Mouse (Mus musculus) monocyte, adult 5-6 weeks (primary cell): Measurements from ENCODE around the gene Sin3a. TPM values are rescaled to one million over a fixed set of nuclear protein-coding genes. Genes with fewer than 3 reads are reported as not detected.
A peak's percentile ranks its signal among the peaks of the same experiment; 100 is the strongest.

ENCODE experiments used
- ATAC-seq: fragments of 153-309, 156-312 bp; replicated peaks from 2 replicates; pipeline ENCODE4 v1.8.0; 2017; ENCODE audit warnings: mild to moderate bottlenecking; ENCODE audit not compliant: low TSS enrichment, insufficient number of reproducible peaks, severe bottlenecking, poor library complexity, low FRiP score
- total RNA-seq: library from RNA; stranded (forward); fragments of 200-1000, 200-491, 200-594 nt; gene quantifications from 3 replicates; pipeline ENCODE4 v1.2.3, GENCODE M21; 2017

Sin3a gene
- total RNA-seq, 1 experiment from 2014 or later: 50.1 TPM

- no peak for ATAC-seq
Measured at GRCm38 (mm10) chr9:57157499-57157898, 85.7 kb downstream of the Sin3a start.

- peak; percentile 87 for ATAC-seq
Measured at GRCm38 (mm10) chr9:57158013-57158470, 86.2 kb downstream of the Sin3a start, which contains the start of gene Commd4. Gene Commd4 (minus strand): TSS chr9:57158331.

GRCm38 (mm10) chr9:57158506-57158905, 86.7 kb downstream of the Sin3a start:
- ATAC-seq: no peak

GRCm38 (mm10) chr9:57162496-57162895, 90.7 kb downstream of the Sin3a start:
- no peak for ATAC-seq

GRCm38 (mm10) chr9:57163137-57163536, 91.3 kb downstream of the Sin3a start:
- no peak for ATAC-seq

- ATAC-seq: no peak
Measured at GRCm38 (mm10) chr9:57166173-57166572, 94.3 kb downstream of the Sin3a start.

- ATAC-seq: no peak
Measured at GRCm38 (mm10) chr9:57168411-57168810, 96.6 kb downstream of the Sin3a start.

Other genes with a start within 250 kb of the Sin3a start
- gene Odf3l1, start 207.4 kb upstream of the Sin3a start, total RNA-seq: not detected in 3 replicates
- gene Cspg4, start 207.0 kb upstream of the Sin3a start, total RNA-seq: not detected in 3 replicates
- gene Snx33, start 143.7 kb upstream of the Sin3a start, total RNA-seq: 7.1 to 16.9 TPM (median 7.1 TPM) in 3 replicates
- gene Imp3, start 134.6 kb upstream of the Sin3a start, total RNA-seq: 36.1 to 44.3 TPM (median 38.6 TPM) in 3 replicates
- 3.8 to 9.4 TPM (median 6.5 TPM) in 3 replicates for gene Snupn, start 121.2 kb upstream of the Sin3a start, total RNA-seq
- gene Ptpn9, start 77.1 kb upstream of the Sin3a start, total RNA-seq: 13.1 to 18.7 TPM (median 16.7 TPM) in 3 replicates
- gene Man2c1, start 58.6 kb downstream of the Sin3a start, total RNA-seq: 47.9 to 87.1 TPM (median 60.7 TPM) in 3 replicates
- gene Neil1, start 76.3 kb downstream of the Sin3a start, total RNA-seq: 1.3 to 8.1 TPM (median 5.2 TPM) in 3 replicates
- 90.4 to 131 TPM (median 125 TPM) in 3 replicates for gene Commd4, start 86.3 kb downstream of the Sin3a start, total RNA-seq
- not detected in 3 replicates for gene Trcg1, start 164.5 kb downstream of the Sin3a start, total RNA-seq
- gene 1700017B05Rik, start 190.6 kb downstream of the Sin3a start, total RNA-seq: 11.4 to 26.8 TPM (median 12.9 TPM) in 3 replicates